Mouse (Mus musculus): Measurements from ENCODE around the gene Chic2.

- TF ChIP-seq POLR2A (IDR thresholded peaks at IDR 0.05; ENCODE audit: insufficient read length, low read depth): no peak
- no peak for TF ChIP-seq POLR2AphosphoS2 (IDR thresholded peaks at IDR 0.05; ENCODE audit: insufficient read length, low read depth)
- no peak for TF ChIP-seq USF1 (IDR thresholded peaks at IDR 0.05; ENCODE audit: low read depth)
- TF ChIP-seq TCF12 (IDR thresholded peaks at IDR 0.05; ENCODE audit: insufficient read depth, poor library complexity, severe bottlenecking): no peak
- no peak for TF ChIP-seq CEBPB (IDR thresholded peaks at IDR 0.05; ENCODE audit: insufficient read depth, poor library complexity, severe bottlenecking)
- no peak for TF ChIP-seq TCF3 (IDR thresholded peaks at IDR 0.05; ENCODE audit: insufficient read length, low read depth)
- no peak for TF ChIP-seq REST (IDR thresholded peaks at IDR 0.05; ENCODE audit: insufficient read depth, insufficient read length)
- no peak for TF ChIP-seq MYOD1 (IDR thresholded peaks at IDR 0.05; ENCODE audit: control insufficient read depth in 1 of 3, insufficient read length in 2 of 3, low read depth in 2 of 3)
- TF ChIP-seq MAX (IDR thresholded peaks at IDR 0.05; ENCODE audit: low read depth): no peak
Observed at GRCm38 (mm10) chr5:75051109-75051508, 6.5 kb upstream of the Chic2 start.

Data from myocyte (in vitro differentiated cells).